Mouse (Mus musculus): ENCODE measurements at regions not wholly inside any gene's neighbourhood (a gene's known extent, or its start where the extent isn't known, plus 50 kb on each side); places are given as distances from the start of the nearest gene placed in this dataset.
"Not testable (repeated sequence)": the region's sequence is repeated elsewhere in the genome, so short reads cannot be mapped to it uniquely, and the experiment has no call there.

GRCm38 (mm10) chr7:64101679-64102078 lies 52.0 kb upstream of the Trpm1 start:
- DNase-seq (ENCODE audit: low spot score): no peak

GRCm38 (mm10) chr7:64099606-64100005 lies 54.0 kb upstream of the Trpm1 start:
- no peak for DNase-seq (ENCODE audit: low spot score)

GRCm38 (mm10) chr7:64090067-64090466 lies 63.6 kb upstream of the Trpm1 start:
- DNase-seq (ENCODE audit: low spot score): no peak

- no peak for DNase-seq (ENCODE audit: low spot score)
These were observed 64.6 kb upstream of the Trpm1 start for GRCm38 (mm10) chr7:64089034-64089433.

- DNase-seq (ENCODE audit: low spot score): not testable (repeated sequence)
These were observed 69.7 kb upstream of the Trpm1 start for GRCm38 (mm10) chr7:64083978-64084377.

GRCm38 (mm10) chr7:64082651-64083050 lies 71.0 kb upstream of the Trpm1 start:
- DNase-seq (ENCODE audit: low spot score): no peak

- DNase-seq (ENCODE audit: low spot score): no peak
These were observed 71.4 kb upstream of the Trpm1 start for GRCm38 (mm10) chr7:64082201-64082600.

GRCm38 (mm10) chr7:64081618-64082017 lies 72.0 kb upstream of the Trpm1 start:
- DNase-seq (ENCODE audit: low spot score): no peak

GRCm38 (mm10) chr7:64081019-64081418 lies 72.6 kb upstream of the Trpm1 start:
- DNase-seq (ENCODE audit: low spot score): no peak

- no peak for DNase-seq (ENCODE audit: low spot score)
These were observed 74.3 kb upstream of the Trpm1 start for GRCm38 (mm10) chr7:64079301-64079700.

- no peak for DNase-seq (ENCODE audit: low spot score)
These were observed 75.0 kb upstream of the Trpm1 start for GRCm38 (mm10) chr7:64078646-64079045.

GRCm38 (mm10) chr7:64077526-64077925 lies 76.1 kb upstream of the Trpm1 start:
- DNase-seq (ENCODE audit: low spot score): no peak

GRCm38 (mm10) chr7:64076764-64077360 lies 76.8 kb upstream of the Trpm1 start:
- no peak for DNase-seq (ENCODE audit: low spot score)

GRCm38 (mm10) chr7:64075696-64076313 lies 77.8 kb upstream of the Trpm1 start:
- DNase-seq (ENCODE audit: low spot score): no peak

GRCm38 (mm10) chr7:64074661-64075234 lies 78.9 kb upstream of the Trpm1 start:
- no peak for DNase-seq (ENCODE audit: low spot score)

- DNase-seq (ENCODE audit: low spot score): no peak
These were observed 79.4 kb upstream of the Trpm1 start for GRCm38 (mm10) chr7:64074186-64074585.

GRCm38 (mm10) chr7:64073781-64074180 lies 79.9 kb upstream of the Trpm1 start:
- no peak for DNase-seq (ENCODE audit: low spot score)

- DNase-seq (ENCODE audit: low spot score): no peak
These were observed 82.7 kb upstream of the Trpm1 start for GRCm38 (mm10) chr7:64070930-64071329.

- DNase-seq (ENCODE audit: low spot score): peak; percentile 26
These were observed 87.9 kb upstream of the Trpm1 start for GRCm38 (mm10) chr7:64065529-64066247.

GRCm38 (mm10) chr7:64064460-64065241 lies 89.0 kb upstream of the Trpm1 start:
- DNase-seq (ENCODE audit: low spot score): no peak

GRCm38 (mm10) chr7:64061170-64061569 lies 92.5 kb upstream of the Trpm1 start:
- no peak for DNase-seq (ENCODE audit: low spot score)

- no peak for DNase-seq (ENCODE audit: low spot score)
These were observed 93.1 kb upstream of the Trpm1 start for GRCm38 (mm10) chr7:64060582-64060981.

Measured in testis, postnatal 14 days (tissue).